Mouse (Mus musculus) heart, adult 18-20 months (tissue): Measurements from ENCODE around the gene Zfp451. TPM values are rescaled to one million over a fixed set of nuclear protein-coding genes. Genes with fewer than 3 reads are reported as not detected.
A peak's percentile ranks its signal among the peaks of the same experiment; 100 is the strongest.
"Not testable (repeated sequence)": the region's sequence is repeated elsewhere in the genome, so short reads cannot be mapped to it uniquely, and the experiment has no call there.

Experiments used
- DNase-seq, 2 experiments: peaks; one replicate each; pipeline ENCODE4 v3.0.0; 2021 to 2022; ENCODE audit warnings: mixed read lengths in 1 of 2
- total RNA-seq, 2 experiments: library from RNA; stranded (reverse); gene quantifications; 2 replicates each; pipeline ENCODE4 v1.2.3; 2021

The Zfp451 gene
- total RNA-seq, 2 experiments from 2014 or later, result 11.7 to 12.5 TPM

DNA sequence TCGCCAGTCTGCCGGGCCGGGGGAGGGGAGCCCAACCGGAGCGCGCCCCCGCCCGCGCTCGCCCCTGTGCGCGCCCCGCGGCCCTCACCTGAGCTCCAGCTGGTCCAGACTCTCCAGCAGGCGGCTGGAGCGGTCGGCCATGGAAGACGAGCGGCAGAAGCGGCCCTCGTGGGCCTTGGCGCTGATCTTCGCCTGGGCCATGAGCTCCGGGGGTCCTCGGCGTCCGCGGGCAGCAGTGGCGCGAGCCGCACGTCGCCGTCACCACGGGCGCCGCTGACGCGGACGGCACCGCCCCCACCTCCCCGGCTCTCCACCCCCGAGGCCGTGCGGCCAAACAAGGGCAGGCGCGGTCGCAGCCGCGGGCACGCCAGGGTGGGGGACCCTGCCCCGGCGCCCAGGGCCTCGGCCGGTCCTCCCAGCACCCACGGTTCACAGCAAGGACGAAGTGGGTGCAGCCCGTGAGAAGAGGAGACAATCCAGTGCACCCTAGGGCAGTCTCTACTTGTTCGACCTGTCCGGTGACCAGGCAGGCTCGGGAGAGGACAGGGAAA is 56.8 kb downstream of the Zfp451 start, which contains the start of gene Bag2:
Gene Bag2, minus strand, starts transcription at position 305 of the 551 bp plus-strand sequence.
- DNase-seq, result peak; percentile 70 to 77

DNA sequence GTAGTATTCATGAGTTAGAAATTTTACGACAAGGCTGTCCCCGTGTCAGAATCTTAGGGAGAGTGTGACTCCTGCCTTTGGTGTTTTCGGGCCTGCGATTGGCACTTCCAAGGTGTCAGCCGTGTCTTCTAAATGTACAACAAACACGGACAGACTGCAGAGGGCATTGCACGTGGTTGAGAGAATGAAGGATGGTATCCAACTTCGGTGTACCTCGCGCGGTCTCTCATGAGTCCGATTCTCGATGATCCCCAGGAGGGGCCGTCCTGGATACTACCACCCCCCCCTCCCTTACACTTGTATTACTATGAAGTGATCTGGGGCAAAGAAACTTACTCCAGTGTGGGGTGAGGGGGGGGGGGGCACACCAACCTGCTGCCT is 57.4 kb downstream of the Zfp451 start:
- peak; percentile 20 to 40 for DNase-seq

DNA sequence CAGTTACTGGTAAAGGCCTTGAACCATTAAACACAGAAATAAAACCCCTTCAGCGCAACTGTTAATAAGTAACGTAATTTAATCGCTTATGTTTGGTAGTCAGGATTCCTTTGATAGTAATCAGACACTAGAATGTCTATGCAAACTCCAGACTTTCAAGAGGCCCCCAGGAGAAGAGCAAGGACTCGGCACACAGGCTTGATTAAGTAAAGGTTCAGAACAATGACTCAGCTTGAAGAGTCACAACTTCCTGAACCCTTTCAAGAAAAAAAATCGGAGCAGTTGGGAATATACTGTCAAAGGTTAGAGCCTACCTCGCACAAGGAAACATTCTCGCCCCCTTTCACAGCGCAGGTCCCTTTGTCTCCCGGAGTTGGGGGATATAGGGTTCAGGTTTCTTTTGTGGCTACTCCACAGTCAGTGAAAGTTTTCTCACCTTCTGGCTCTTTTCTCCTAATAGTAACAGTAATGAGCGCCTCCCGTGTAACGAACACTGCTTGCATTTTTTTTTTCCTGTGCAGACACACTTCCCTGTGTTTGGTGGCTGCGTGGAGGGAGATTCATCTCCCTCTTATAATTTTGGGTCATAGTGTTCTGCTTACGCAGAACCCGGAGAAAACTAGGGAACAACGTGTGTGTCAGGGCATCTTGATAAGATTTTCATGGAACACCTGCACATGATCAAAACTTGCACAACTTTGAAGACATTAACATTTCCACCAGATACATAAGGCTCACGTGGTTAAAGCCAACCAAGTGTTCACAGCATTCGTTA is 58.0 kb downstream of the Zfp451 start:
- DNase-seq, result no peak

DNA sequence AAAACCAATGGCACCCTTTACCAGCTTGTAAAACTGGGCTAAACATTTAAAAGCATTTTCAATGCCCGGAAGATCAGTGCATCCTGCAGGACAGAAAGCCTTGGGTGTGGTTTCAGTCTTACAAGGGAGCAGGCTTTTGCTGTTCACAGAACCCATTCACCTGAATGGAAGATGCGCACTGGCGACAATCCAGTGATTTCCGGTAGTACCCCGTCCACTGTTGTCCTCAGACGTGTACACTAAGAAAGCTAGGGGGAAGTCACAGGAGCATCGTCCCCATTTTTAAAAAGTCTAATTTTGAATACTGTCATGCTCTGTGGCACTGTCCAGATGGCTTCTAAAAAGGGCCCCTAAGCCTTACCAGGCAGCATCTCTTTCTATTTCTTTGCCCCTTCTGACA is 58.6 kb downstream of the Zfp451 start:
- no peak for DNase-seq

DNA sequence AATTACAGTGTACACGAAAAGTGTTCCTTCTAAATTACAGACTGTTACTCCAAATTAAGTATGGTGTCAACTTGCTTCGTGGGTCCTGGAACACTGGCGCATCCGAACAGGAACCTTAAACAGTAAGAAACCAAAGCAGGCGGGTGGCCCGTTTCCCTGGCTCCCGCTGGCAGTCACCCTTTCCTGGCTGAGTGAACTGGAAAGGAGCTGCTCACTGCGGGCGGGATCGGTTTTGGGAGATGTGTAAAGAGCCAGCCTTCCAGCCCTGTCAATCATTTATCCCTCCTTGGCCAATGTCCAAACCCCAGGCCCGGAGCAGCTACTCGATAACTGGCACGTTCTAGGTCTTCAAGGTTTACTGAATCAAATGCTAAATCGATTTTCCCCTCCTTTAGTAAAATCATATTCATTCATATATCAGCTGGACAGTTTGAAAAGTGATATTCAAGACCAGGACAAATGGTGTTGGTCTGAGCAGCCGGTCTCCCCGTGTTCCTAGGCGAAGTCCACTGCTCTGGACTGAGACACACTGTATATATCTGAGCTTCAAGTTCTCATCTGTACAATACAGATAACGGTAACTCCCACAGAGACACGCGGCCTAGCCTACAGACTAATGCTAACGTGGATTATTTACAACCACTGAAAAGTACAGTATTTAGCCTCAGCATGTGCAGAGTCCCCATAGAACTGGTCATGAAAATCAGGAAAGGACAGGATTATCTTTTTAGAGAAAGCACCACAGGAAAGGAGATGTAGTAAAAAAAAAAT is 59.2 kb downstream of the Zfp451 start:
- no peak for DNase-seq

DNA sequence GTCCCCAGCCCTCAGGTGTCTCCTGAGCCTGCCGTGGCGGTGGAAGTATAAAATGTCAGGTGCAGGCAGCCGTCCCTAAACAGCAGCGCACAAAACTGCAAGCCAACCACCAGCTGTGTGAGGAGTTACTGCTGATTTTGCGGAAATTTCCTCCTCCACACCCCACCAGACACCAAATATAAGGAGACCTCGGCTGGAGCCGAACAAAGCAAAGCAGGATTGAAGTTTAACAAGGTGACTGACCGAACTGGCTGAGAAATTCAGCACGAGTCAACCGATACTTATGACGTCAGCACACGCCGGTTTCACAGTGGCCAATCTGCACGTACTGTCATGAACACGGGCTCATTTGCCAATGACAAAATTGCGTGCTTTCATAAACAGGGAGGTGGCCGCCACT is 60.3 kb downstream of the Zfp451 start:
- no peak for DNase-seq

DNA sequence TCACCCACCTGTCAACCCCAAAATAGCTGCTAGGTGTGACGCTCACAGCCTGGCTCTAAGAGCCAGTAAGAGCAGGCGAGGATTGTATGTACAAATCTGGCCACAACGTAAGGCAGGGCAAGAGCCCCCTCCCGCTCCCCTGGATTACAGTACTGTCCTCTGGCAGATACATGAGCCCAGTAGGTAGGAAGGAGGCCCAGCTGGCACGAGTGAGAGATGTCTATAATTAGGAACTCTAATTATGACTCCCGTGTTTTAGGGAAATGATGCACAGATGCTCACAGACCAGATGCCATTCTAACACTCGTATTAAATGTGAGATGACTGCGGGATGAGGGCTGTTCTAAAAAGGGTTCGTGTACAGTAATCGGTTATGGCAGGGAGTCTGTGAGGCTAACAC is 63.1 kb downstream of the Zfp451 start:
- peak; percentile 26 to 47 for DNase-seq

DNA sequence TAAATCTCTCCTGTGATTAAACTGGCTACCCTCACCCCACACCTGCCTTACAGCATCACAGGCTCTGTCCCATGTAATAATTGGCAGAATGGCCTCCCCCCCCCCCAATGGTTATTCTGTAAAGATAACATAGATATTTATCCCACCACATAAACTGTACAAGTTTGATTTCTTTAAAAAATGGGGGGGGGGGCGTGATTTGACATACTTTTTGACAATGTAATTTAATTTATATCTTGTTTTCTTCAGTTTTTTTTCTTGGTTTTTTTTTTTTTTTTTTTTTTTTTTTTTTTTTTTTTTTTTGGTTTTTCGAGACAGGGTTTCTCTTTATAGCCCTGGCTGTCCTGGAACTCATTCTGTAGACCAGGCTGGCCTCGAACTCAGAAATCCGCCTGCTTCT is 64.7 kb downstream of the Zfp451 start:
- not testable (repeated sequence) for DNase-seq

DNA sequence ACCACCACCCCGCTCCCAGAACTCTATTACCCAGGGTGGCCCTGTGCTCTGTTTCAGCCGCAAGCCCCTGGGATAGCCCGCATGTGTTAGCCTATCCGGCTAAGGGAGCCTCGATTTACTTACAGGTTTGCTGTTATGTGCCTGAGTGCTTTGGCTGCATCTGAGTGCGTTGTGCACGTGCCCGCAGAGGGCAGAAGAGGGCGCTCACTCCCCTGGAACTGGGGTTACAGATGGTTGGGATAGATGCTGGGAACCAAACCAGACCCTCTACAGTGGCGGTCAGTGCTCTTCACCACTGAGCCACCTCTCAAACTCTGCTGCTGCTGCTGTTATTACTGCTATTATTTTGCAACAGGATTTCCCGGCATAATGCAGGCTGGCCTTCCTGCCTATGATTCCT is 65.3 kb downstream of the Zfp451 start:
- DNase-seq, result no peak

DNA sequence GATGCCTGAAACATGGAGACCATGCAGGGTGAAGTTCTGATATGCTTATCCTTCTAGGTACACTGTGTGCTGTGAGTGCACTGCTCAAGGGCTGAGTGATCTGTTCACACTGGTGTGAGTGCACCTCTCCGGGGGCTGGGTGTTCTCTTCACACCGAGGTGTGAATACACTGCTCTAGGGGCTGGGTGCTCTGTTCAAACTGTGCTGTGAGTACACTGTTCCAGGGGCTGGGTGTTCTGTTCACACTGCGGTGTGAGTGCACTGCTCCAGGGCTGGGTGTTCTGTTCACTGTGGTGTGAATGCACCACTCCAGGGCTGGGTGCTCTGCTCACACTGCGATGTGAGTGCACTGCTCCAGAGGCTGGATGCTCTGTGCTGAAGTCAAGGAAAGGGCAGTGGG is 68.5 kb downstream of the Zfp451 start:
- no peak for DNase-seq

DNA sequence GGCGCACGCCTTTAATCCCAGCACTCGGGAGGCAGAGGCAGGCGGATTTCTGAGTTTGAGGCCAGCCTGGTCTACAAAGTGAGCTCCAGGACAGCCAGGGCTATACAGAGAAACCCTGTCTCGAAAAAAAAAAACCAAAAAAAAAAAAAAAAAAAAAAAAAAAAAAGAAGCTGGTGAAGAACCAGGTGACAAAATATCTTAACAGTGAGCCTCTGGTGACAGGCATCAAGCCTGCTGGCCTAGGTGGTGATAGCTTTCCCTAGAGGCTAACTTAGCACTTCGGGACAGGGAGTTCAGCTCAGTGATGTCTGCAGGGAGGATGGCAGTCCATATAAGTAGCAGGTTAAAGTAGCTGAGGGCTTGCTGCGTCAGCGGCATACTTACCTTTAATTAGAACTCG is 69.6 kb downstream of the Zfp451 start:
- DNase-seq, result not testable (repeated sequence)

DNA sequence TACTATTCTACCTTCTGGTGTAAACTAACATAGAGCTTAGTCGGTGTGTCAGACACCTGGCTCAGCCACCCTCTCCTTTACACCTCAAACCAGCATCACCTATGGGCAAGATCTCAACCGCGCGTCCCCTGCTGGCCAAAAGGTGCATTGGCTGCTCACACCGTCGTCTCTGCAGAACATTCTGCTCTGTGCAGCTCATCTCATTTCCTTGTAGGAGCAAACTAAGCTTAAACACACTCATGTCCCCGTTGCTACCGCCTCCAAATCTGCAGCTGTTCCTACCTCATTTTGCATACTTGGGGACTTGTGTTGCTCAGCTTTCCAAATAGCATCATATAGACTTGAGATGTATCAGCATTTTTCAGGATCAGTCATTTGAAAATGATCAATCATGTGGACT is 71.5 kb downstream of the Zfp451 start:
- DNase-seq, result no peak

DNA sequence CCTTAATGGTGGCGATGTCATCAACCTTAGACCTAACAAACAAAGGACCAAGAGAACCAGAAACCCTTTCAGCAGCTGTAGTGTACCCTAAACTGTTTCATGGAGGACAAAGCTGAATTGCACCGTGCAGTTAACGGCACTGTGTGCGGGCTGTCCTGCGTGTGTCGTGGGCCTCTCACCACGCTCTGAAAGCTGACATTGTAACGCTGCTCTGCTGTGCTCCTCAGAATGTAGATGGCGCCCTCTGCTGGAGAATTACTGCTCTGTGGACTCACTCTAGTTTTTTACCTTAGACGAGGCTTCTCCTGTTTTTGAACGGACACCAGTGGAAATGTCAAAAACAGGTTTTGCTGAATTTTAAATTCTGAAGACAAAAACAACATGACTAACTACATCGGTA is 75.1 kb downstream of the Zfp451 start:
- peak; percentile 71 to 92 for DNase-seq

DNA sequence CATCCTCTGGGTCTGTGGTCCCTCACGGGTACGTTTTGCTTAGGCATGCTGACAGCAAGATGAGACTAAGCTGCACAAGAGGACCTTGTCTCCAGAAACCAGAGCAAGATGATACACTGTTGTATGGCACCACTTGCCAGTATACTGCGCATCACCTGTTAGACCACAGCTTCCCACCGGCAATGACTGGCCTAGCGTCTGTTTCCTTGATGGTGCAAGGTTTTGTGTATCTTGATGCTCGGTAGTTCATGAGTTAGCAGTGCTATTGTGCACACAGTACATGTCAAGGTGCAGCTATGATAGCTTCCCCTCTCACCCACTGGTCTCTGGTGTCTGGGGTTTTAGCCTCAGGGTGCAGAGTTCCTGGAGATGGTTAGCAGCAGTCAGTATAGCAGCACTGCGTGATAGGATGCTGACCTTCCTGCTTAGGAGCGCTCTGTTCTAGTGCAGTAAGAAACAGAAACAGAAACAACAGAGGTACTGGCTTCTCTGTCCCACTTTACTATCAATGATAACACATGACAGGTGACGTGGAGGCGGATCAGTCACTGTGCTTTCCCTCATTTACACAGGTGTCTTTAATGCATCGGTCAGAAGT is 75.6 kb downstream of the Zfp451 start:
- DNase-seq, result no peak

DNA sequence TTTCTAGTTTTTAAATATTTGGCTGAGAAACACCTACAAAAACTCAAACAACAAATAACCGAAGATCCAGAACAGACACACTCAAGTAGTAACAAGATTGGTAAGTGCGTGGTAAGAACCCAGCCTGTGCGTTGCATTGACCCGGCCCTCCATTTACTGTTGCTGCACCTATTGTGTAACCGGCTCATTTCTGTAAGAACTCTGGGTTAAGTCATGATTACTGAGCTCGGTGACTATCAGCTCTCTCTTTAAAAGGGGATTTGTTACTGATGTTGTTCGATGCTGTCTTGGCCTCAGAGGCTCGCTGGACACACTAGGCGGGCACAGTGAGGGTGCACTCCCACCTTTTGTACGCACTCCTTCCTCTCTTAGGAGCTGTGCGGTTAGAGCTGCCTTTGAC is 76.1 kb downstream of the Zfp451 start:
- DNase-seq, result no peak

DNA sequence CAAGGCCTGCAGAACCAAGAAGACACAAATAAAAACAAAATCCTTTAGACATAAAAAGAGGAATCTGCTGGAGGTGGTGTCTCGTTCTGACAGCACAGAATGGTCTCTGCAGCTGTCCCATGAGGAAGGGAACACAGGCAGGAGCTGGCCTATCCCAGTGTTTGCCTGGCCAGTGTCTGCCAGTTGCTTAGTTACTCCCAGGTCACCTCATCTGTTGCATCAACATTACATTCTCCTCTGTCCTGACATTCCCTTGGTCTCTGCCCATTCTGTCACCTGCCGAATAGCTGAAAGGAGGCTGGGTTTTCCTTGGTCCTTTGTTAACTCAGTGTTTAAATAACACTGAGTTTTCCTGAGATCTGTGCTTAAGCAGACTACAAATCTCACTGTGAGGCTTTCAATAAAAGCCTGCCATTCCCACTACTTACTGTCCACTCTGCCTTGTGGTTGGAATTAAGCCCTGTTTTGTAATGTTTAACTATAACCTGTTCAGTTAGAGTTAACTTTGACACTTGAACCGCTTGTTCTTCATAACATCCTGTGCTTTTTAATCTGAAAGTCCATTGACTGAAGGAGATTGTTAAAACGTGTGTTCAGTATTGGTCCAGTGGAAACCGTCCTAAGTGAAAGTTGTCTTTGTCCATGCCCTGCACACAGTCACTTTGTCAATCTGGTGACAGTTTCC is 80.3 kb downstream of the Zfp451 start:
- DNase-seq, result no peak

DNA sequence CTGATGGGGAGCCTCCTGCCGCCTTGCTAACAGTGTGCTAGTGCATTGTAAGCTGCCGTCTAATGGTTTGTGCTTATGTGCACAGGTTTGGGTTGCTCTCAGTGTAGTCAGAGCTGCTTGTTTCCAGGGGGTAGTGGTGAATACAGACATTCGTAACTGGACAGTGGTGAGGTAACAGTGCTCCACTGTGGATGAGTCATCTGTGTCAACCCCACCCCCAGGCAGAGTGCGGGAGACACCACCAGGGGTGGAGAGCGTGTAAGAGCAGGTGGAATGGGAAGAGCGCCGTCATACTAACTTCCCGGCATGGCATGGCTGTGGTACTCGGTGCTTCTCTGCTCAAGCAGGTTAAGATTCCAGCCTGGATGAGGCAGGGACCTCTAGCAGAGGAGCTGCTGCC is 81.4 kb downstream of the Zfp451 start:
- DNase-seq, result no peak

DNA sequence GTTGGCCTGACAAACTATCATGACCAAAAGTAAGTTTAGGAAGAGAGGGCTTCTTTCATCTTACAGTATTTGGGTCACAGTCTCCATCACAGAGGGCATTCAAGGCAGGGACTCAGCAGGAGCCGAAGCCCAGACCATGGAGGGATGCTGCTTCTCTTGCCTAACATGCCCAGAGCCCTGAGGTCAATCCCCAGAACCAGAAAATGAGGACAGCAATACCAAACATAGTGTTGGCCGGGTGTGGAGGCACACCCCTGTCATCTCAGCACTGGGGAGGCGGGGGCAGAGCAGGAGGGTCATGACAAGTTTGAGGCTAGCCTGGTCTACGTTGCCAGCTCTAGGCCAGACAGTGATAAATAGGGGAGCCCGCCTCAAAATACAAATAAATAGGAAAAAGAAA is 89.3 kb downstream of the Zfp451 start:
- no peak for DNase-seq

DNA sequence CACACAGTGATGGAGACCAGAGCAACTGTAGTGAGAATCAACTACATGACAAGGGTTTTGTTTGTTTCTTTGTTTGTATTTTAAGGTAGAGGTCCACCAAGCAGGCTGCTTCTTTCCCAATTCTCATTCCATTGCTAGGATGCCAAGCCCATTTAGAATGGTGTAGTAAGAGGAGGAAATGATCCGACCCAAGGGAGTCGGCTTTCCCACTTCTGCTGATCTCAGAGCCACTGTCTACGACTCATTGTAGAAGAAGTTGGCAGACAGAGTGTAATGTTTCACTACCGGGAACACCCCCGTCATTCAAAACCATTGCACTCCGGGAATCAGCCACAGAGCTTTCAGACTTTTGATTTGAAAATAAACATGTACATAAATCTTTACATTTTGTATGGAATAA is 89.9 kb downstream of the Zfp451 start:
- no peak for DNase-seq

DNA sequence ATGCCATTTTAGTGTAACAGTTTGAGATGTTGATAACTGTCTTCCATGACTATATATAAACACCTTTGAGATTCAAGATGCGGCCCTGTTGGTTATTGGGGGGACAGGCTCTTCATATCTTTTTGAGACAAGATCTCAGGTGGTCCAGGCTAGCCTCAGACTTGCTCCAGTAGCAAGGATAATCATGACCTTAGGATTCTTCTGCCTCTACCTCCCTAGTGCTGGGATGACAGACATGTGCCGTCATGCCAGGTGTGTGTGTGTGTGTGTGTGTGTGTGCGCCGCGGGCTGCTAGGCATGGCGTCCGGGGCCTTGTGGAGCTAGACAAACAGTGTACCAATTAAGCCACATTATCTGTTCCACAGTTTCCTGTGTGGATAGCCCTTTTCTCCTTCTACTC is 93.4 kb downstream of the Zfp451 start:
- DNase-seq, result no peak

DNA sequence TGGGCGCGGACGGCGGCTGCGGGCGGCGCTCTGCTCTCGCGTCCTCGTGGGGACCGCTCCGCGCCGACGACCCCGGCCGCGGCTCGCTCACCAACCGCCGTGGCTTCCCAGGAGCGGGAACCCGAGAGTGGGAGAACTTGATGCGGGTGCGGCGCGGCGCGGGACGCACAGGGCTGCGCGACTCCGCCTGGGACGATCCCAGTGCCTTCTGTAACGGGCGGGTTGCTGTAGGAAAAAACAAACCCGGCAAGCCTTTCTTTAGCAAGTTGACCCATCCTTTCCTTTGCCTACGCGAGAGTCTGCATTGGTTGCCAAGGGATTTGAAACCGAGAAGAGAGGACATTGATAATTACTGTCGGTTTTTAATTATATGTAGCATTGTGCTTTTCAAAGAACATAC is 94.2 kb downstream of the Zfp451 start:
- peak; percentile 7 to 44 for DNase-seq

DNA sequence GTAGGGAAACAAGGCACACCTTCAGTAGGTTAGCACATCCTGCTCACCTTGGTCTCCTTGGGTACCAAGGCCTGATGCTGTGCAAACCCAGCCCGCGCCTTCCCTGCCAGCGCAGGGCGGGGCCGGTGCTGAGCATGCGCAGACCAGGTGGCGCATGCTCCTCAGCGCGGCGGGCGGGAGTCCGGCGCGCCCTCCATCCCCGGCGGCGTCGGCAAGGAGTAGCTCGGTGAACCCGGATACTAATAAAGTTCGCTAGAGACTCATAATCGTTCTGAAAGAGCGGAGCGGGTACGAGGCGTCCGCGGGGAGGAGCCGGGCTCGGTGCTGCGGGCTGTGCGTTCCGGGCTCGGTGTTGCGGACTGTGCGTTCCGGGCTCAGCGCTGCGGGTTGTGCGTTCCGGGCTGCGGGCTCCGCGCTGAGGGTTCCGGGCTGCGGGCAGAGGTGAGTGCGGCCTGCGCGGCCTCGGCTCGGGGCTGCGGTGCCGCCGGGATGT is 94.6 kb downstream of the Zfp451 start, which contains the start of gene Rab23:
Gene Rab23, plus strand, starts transcription at position 155 of the 493 bp plus-strand sequence.
- DNase-seq, result peak; percentile 84 to 86
